Mouse (Mus musculus): ENCODE measurements around the gene Reg3g. TPM values are rescaled to one million over a fixed set of nuclear protein-coding genes. Genes with fewer than 3 reads are reported as not detected.

Gene Reg3g
- polyA plus RNA-seq (2017; shearing (Covaris generic)) = not detected

GRCm38 (mm10) chr6:78468772-78469171 lies at the start of gene Reg3g:
Gene Reg3g, minus strand, starts transcription at chr6:78468872.

DNA sequence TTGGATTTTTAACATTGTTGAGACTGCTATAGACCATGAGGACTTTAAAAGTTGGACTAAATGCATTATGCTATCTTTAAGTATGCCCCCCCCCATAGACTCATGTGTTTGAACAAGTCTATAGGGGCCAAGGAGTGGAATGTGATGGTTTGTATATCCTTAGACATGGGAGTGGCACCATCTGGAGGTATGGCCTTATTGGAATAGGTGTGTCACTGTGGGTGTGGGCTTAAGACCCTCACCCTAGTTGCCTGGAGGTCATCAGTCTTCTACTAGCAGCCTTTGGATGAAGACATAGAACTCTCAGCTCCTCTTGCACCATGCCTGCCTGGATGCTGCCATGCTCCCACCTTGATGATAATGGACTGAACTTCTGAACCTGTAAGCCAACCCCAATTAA lies 46.3 kb downstream of the Reg3g start, which contains the start of gene Reg1:
Gene Reg1 (plus strand): TSS at position 301 of the 400 bp plus-strand sequence.

Other genes with a start within 250 kb of the Reg3g start
- gene Reg3b, start 98.2 kb downstream of the Reg3g start, polyA plus RNA-seq (2017; shearing (Covaris generic)) = not detected
- gene Reg3d, start 90.0 kb downstream of the Reg3g start, polyA plus RNA-seq (2017; shearing (Covaris generic)) = not detected
- gene Reg3a, start 88.2 kb downstream of the Reg3g start, polyA plus RNA-seq (2017; shearing (Covaris generic)) = not detected
- not detected for gene Reg2, start 73.2 kb downstream of the Reg3g start, polyA plus RNA-seq (2017; shearing (Covaris generic))
- not detected for gene Reg1, start 46.2 kb downstream of the Reg3g start, polyA plus RNA-seq (2017; shearing (Covaris generic))

All from CD4-positive, CD25-positive, alpha-beta regulatory T cell (primary cell).